Mouse (Mus musculus) cerebellum, postnatal 36 days (tissue): Measurements from ENCODE around the gene Ntrk3.
A peak's percentile ranks its signal among the peaks of the same experiment; 100 is the strongest.

Experiments used
- DNase-seq, 2 experiments: peaks; one replicate each; pipeline ENCODE4 v3.0.0; 2021 to 2022; ENCODE audit warnings: mixed read lengths in 2 of 2

Ntrk3 gene

DNA sequence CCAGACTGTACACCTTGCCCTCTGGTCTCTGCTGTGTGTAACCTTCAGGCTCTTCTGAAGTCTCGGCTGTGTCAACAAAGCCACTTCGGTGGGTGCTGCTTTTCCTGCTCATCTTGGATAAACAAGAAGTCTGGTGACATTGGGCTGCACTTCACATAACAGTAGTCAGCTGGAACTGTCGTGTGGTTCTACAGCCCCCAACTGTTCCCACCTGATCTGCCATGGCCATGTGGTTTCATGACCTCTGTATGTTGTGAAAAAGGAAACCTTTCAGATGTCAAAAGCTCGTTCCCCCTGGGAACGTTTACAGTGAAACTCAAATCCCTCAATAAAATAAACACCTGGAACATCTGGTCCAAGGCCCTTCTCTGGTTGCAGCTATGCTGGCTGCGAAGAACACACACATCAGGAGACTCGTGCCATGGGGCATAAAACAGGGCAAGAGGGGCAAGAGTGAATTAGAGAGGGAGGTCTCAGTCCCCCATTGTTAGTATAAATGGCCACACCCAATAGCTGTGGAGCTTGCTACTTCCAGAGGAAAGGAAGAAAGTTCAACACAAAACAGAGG is 222.7 kb downstream of the Ntrk3 start:
- no peak for DNase-seq

DNA sequence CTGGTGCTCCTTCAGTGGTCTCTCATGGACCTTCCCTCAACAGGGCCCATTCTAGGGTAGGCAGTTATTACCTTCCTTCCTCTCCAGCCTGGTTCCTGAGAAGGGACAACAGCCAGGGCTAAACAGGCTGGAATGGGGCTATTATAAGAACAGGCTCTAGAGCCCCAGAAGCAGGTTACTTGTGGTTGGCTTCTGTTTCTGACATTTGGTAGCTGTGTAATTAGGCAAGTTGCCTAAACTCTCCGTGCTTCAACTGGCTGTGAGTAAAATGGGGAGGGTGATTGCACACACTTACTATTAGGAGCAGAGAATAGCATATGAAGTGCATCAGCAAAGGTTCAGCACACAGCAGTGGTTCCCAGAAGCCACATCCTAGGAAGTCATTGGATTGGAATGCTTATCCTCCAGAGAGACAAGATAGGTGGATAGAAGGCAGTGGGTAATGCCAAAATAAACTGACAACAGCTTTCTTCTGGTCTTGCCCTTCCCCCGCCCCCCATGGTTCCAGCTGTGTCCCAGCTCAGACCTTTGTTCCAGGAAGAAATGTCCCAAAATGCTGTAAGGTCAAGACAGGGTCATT is 230.7 kb downstream of the Ntrk3 start:
- DNase-seq = peak in 1 of 2 experiments; percentile 51

DNA sequence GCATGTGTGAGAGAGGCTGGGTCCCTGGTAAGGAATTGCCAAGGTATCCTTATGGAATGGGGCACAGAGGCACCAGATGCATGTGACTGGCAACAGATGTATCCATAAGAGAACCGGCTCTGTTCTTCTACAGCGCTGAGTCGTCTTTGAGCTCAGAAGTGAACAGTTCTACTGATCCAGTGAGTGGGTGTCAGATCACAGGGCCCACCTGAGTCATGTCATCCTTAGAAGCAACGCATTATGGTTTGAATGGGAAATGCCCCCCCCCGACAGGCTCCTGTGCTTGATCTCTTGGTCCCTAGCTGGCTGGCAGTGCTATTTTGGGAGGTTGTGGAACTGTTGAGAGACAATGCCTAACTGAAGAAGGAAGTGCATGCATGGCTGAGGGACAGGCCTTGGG is 236.9 kb downstream of the Ntrk3 start:
- no peak for DNase-seq

DNA sequence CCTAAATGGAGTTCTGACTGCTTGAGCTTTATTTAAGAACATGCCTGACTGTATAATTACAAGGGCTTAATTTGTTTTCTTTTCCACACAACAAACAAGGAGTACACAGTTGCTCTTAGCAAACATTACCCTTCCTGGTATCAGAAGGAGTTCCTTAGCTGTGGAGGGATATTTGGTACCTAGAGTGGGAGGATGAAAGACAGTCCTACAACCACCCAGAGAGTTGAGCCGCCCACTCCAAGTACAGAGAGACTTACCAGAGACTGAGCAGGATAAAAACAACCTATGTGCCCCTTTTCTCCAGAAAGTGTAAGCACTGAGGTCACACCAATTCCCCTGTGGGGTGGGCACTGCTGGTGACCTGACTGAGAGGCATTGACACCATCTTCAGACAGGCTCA is 237.8 kb downstream of the Ntrk3 start:
- DNase-seq = no peak

DNA sequence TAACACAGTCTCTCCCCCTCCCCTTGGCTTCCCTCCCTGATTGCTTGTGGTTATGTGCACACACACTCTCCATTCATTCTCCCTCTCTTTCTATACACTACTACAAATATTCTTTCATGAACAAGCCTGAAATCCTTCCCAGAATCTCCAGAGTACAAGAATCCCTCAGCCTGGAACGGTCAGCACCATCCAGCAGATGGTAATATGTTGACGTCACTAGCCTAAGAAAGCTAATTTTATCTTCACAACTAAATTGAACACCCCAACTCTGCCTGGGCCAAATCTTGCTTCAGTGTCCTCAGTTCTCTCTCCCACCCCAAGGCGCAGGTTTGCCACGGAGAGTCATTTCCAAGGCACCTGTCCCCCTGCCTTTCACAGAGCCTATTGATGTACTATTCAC is 239.5 kb downstream of the Ntrk3 start:
- no peak for DNase-seq

DNA sequence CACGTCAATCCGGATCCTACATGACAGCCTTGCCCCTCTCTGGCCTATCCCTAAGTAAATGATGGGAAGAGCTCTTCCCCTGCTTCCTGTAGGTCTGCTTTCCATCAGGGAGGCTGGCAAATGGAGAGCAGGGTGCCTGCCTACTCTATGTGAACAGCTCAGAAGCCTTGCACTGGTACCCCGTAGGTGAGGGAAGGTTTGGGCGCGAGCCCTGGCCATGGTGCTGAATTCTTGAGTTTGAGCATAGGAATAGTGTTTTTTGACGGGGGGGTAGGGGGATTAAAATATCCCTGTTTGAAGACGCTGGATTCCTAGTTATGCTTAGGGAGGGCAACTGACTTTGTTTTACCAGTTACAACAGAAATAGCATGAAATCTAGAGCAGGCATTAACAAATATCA is 240.0 kb downstream of the Ntrk3 start:
- no peak for DNase-seq

- no peak for DNase-seq
Measured at GRCm38 (mm10) chr7:78493591-78493990, 244.2 kb downstream of the Ntrk3 start.

GRCm38 (mm10) chr7:78491176-78491575 is 246.6 kb downstream of the Ntrk3 start:
- peak in 1 of 2 experiments; percentile 42 for DNase-seq

DNA sequence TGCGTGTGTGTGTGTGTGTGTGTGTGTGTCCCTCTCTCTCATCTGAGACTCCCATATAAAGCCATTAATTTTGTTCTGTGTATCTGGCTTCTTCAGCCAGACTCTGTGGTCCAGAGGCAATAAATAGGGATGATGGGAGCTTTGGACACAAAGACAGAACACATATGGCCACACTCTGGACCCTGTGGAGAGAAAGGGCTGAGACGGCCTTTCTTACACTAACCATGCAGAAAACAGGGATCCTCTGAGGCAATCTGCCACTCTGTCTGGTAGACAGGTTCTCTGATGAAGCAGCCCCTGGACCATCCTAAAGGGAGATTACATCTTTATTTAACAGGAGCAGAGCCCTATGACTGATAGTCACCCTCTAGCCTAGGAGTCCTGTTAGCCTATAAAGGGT is 253.5 kb downstream of the Ntrk3 start:
- no peak for DNase-seq

DNA sequence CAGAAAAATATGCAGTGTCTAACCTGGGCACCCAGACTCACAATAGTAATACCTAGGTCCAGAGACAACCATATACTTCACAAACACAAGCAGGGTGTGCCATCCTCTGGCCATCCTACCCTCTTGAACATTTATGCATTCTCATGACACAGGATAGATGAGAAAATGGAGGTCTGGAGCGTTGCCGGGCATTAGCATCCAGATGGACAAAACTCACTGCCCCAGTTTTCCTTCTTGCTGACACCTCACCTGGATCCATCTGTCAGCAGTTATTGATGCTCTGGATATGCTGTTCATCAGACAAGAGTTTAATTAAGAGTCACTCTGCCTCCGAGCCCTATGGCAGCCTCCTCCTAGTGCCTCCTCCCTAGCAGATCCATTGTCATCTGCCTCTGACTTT is 254.1 kb downstream of the Ntrk3 start:
- peak; percentile 47 to 52 for DNase-seq

DNA sequence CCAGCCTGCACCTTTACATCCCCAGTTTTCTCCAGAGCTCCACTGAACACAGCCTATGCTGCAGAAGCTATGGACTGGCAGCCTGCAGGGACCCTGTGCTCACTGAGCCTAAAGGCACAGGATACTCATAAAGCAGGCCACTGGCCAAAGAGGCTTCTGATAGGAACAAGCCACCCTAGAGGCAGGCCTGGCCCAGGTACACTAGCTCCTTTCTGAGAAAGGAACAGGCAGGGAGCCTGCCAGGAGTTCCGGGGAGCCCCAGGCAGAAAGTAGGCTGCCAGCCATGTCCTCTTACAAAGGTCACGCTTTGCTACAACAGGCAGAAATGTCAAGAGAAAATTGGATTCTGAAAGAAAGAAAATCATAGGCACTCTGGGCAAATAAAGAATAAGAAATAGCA is 254.8 kb downstream of the Ntrk3 start:
- DNase-seq = peak; percentile 66 to 72

- DNase-seq = peak in 1 of 2 experiments; percentile 42
Measured at GRCm38 (mm10) chr7:78478881-78479280, 258.9 kb downstream of the Ntrk3 start.

- DNase-seq = no peak
Measured at GRCm38 (mm10) chr7:78471755-78472154, 266.1 kb downstream of the Ntrk3 start.

DNA sequence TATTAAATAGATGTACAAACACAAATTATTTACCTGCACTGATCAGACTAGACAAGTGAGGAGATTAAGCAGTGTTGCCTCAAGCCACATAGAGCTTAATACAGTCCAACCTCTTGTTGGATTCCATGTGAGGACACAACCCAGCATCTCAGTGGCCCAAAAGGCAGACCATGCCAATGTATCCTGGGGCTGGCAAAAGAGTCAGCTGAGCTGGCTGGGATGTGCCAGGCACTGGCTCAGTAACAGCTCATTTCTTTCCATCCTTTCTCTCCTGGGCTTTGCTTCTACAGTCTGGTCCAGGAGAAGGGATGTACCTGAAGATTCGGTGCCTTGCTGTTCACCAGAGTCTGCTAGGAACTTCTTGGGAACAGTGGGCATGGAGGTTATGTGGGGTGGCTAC is 266.5 kb downstream of the Ntrk3 start:
- DNase-seq = peak; percentile 59 to 64

- no peak for DNase-seq
Measured at GRCm38 (mm10) chr7:78462605-78463004, 275.2 kb downstream of the Ntrk3 start.

GRCm38 (mm10) chr7:78459021-78459420 is 278.8 kb downstream of the Ntrk3 start:
- DNase-seq = no peak

GRCm38 (mm10) chr7:78451666-78452065 is 286.1 kb downstream of the Ntrk3 start:
- no peak for DNase-seq

DNA sequence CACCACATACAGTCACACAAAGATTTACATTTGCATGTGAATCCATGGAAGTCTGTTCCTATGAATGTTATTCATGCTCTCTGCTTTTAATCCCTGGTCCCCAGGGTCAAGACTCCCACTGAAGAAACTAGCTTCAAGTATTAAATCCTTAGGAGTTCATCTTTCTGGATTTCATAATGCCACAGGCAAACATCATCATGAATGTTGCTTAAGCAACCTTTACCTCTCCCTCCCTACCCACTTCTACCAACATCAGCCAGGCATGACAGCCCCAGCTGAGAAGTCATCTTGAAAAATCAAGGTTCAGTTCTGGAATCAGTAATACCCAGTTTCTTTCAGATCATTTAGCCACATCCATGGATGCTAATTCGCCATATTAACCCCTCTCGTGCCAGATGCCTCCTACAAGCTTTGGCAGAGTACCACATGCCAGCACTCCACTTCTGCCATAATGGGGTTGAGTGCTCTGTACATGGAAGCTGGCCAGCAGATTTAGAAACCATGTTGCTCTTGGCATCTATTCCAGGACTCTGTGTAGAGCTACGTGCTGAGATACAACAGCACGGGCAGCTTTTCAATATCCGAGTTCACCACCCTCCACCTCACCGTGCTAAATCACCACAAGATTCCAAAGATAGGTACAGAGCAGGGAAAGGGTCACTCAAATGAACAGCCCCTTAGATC is 287.8 kb downstream of the Ntrk3 start:
- DNase-seq = peak; percentile 53 to 66

DNA sequence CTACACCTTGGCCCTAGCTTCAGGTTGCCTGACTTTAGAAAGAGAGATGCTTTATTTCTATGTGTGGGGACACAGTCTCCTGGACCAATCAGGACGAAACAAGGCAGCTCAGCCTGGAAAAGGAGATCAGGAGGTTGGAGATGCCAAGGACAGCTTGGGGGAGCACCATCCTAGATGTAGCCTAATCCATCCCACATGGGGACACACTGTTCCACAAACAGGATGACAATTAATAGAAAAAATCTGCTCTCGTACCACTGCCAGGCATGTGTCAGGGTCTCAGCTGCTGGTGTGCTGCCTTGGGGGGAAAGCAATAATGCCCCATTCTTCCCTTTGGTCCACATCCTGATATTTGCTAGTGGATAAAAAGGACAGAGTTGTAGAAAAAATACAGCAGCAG is 289.0 kb downstream of the Ntrk3 start:
- DNase-seq = peak in 1 of 2 experiments; percentile 38

- DNase-seq = peak; percentile 26 to 53
Measured at GRCm38 (mm10) chr7:78443373-78444036, 294.3 kb downstream of the Ntrk3 start.

GRCm38 (mm10) chr7:78441706-78442105 is 296.1 kb downstream of the Ntrk3 start:
- DNase-seq = peak; percentile 81 to 87

GRCm38 (mm10) chr7:78440896-78441295 is 296.9 kb downstream of the Ntrk3 start:
- DNase-seq = no peak

DNA sequence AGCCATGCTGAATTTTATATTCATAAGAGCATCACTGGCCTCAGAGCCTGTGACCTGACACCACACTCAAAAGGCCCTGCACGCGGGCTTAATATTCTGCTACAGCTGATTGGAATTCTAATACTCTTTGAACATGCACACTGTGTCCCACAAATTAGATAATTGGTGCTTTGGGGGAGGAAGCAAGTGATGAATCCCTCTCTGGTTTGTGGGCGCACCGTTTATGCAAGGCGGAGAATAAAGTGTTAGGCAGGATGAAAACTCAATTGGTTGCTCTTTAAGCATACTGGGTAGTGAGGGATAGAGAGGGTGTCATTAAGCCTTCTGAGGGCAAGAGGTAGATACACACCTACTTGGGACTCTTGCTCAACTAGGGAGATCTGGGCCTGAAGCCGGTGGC is 297.3 kb downstream of the Ntrk3 start:
- no peak for DNase-seq
